Mouse (Mus musculus): ENCODE results near the gene Arhgef3. TPM values are rescaled to one million over a fixed set of nuclear protein-coding genes. Genes with fewer than 3 reads are reported as not detected.

The Arhgef3 gene
- total and polyA plus RNA-seq, 3 experiments, result 11.1 to 27.8 (median 23.0) TPM

DNA sequence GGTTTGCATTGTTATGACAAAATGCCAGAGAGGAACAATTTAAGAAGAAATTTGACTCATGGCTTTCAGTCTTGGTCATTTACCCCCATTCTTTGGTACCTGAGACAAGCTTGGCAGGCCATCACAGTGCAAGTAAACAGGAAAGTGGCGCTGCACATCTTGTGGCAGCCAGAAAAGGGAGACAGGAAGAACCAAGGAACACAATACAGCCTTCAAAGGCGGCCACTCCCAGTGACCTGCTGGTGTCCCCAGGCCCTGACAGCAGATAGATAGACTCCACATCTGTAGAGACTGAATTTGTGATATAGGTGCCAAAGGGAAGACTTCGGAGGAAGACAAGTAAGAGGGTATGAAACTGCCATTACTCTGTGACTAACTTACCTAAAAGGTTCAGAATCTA lies 293.5 kb downstream of the Arhgef3 start:
- TF ChIP-seq POLR2A (IDR thresholded peaks at IDR 0.05; ENCODE audit: insufficient read depth, low read depth, low read length) (no peak), EP300 (IDR thresholded peaks at IDR 0.05; ENCODE audit: insufficient read depth, low read depth, low read length) (0 out of 2 replicates have a peak, but pooled peaks have one; percentile 44)
- H3K4me1 ChIP-seq (ENCODE audit: control insufficient read depth, insufficient read depth, low read length), result peaks cover 6% of the 10 kb centered on the region; the same call in 1 of the 2 replicates
- peak overlapping the region; percentile 21 for H3K27ac ChIP-seq
- WGBS, result 62% methylated on average over 3 of the region's 3 CpGs
- no peaks in the 10 kb centered on the region for H3K27me3 ChIP-seq (ENCODE audit: control insufficient read depth, insufficient read depth, low read length)
- no peak overlapping the region for H3K4me3 ChIP-seq
- H3K9ac ChIP-seq (ENCODE audit: low read depth, low read length), result no peak overlapping the region
- intact Hi-C loops (cut with DNase I), result no loop called here
- H3K36me3 ChIP-seq (ENCODE audit: control insufficient read depth, insufficient read depth, low read length), result peaks cover 6% of the 10 kb centered on the region; the same call in 1 of the 2 replicates
- DNase-seq, result peak in 1 of 2 experiments; percentile 23
- no peaks in the 10 kb centered on the region for H3K79me2 ChIP-seq (replicated peaks; ENCODE audit: control insufficient read depth, insufficient read depth, low read length)

DNA sequence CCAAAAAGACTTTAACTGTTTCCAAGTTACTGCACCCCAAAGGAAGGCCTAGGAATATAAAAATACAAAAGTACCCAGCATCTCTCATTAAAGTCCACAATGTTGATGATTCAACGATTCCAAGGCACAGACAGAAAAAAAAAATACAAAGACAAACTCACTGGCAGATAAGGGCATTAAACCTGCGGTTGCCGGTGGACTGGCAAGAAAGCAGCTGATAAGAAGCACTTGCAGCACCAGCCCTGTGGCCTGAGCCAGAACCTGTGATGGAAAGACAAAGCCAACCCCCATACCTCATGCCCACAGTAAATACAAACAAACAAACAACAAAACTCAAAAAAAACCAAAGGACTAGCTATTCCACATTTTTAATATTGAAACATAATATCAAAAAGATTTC lies 295.0 kb downstream of the Arhgef3 start:
- Histone ChIP-seq H3K9ac (ENCODE audit: low read depth, low read length) (no peak overlapping the region), H3K4me1 (ENCODE audit: control insufficient read depth, insufficient read depth, low read length) (peaks cover 3% of the 10 kb centered on the region; the same call in 1 of the 2 replicates), H3K27ac (no peak overlapping the region), H3K27me3 (ENCODE audit: control insufficient read depth, insufficient read depth, low read length) (no peaks in the 10 kb centered on the region), H3K36me3 (ENCODE audit: control insufficient read depth, insufficient read depth, low read length) (no peaks in the 10 kb centered on the region), H3K79me2 (replicated peaks; ENCODE audit: control insufficient read depth, insufficient read depth, low read length) (no peaks in the 10 kb centered on the region), H3K4me3 (no peak overlapping the region)
- 40% methylated on average over 3 of the region's 3 CpGs for WGBS
- no peak for DNase-seq
- TF ChIP-seq EP300 (IDR thresholded peaks at IDR 0.05; ENCODE audit: insufficient read depth, low read depth, low read length), result no peak
- no peak for TF ChIP-seq CTCF (IDR thresholded peaks at IDR 0.05)
- no peak for TF ChIP-seq POLR2A (IDR thresholded peaks at IDR 0.05; ENCODE audit: insufficient read depth, low read depth, low read length)
- intact Hi-C loops (cut with DNase I), result loop anchor here (5.0 kb wide), 3 partner anchors 117 to 292 kb away; no protein-coding TSS in a partner anchor

DNA sequence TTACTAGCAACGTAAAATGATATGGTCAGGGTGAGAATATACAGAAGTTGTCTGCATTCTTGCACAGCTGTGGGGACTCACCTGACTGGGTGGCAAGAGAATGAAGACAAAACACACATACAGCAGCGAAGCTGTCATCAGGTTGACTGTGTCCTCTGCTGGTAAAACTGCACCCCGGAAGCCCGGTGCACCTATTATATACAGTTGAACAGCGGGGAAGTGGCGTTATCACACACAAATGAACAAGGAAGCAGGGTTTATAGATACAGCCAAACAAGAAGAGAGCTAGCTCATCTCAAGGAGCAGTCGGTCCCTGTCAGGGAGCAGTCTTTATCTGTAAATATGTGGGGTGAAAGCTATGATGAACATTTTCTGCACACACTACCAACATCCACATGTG lies 296.8 kb downstream of the Arhgef3 start:
- Histone ChIP-seq H3K27me3 (ENCODE audit: control insufficient read depth, insufficient read depth, low read length) (no peaks in the 10 kb centered on the region), H3K36me3 (ENCODE audit: control insufficient read depth, insufficient read depth, low read length) (no peaks in the 10 kb centered on the region), H3K79me2 (replicated peaks; ENCODE audit: control insufficient read depth, insufficient read depth, low read length) (no peaks in the 10 kb centered on the region), H3K4me1 (ENCODE audit: control insufficient read depth, insufficient read depth, low read length) (peaks cover 2% of the 10 kb centered on the region; the same call in 1 of the 2 replicates), H3K4me3 (no peak overlapping the region), H3K27ac (no peak overlapping the region), H3K9ac (ENCODE audit: low read depth, low read length) (no peak overlapping the region)
- 86% methylated on average over 7 of the region's 7 CpGs for WGBS
- intact Hi-C loops (cut with DNase I), result loop anchor here (5.0 kb wide), 3 partner anchors 119 to 294 kb away; no protein-coding TSS in a partner anchor
- DNase-seq, result no peak
- TF ChIP-seq EP300 (IDR thresholded peaks at IDR 0.05; ENCODE audit: insufficient read depth, low read depth, low read length) (no peak), POLR2A (IDR thresholded peaks at IDR 0.05; ENCODE audit: insufficient read depth, low read depth, low read length) (no peak), CTCF (IDR thresholded peaks at IDR 0.05) (no peak)

DNA sequence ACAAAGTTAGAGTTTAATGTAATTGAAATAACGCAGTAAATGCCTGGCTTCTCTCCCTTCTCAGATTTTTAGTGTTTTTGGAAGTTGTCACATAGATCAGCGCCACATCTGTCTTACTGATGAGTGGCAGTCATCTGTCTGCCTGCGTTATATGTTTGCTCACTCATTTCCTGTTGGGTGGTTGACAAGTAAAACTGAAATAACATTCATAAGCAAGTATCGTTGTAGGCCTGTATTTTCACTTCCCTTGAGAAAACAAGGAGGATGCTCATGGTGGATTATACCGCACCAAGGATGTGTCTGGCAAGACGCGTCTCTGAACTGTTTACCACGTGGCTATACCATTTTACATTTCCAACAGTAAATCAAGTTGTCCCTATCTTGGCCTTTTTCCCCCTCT lies 298.0 kb downstream of the Arhgef3 start:
- H3K4me1 ChIP-seq (ENCODE audit: control insufficient read depth, insufficient read depth, low read length), result peaks cover 2% of the 10 kb centered on the region; the same call in 1 of the 2 replicates
- no peak overlapping the region for H3K27ac ChIP-seq
- no peaks in the 10 kb centered on the region for H3K36me3 ChIP-seq (ENCODE audit: control insufficient read depth, insufficient read depth, low read length)
- DNase-seq, result no peak
- no peak overlapping the region for H3K4me3 ChIP-seq
- no peak for TF ChIP-seq POLR2A (IDR thresholded peaks at IDR 0.05; ENCODE audit: insufficient read depth, low read depth, low read length)
- no peak for TF ChIP-seq EP300 (IDR thresholded peaks at IDR 0.05; ENCODE audit: insufficient read depth, low read depth, low read length)
- no peak for TF ChIP-seq CTCF (IDR thresholded peaks at IDR 0.05)
- H3K9ac ChIP-seq (ENCODE audit: low read depth, low read length), result no peak overlapping the region
- H3K27me3 ChIP-seq (ENCODE audit: control insufficient read depth, insufficient read depth, low read length), result no peaks in the 10 kb centered on the region
- H3K79me2 ChIP-seq (replicated peaks; ENCODE audit: control insufficient read depth, insufficient read depth, low read length), result no peaks in the 10 kb centered on the region
- intact Hi-C loops (cut with DNase I), result loop anchor here (2.0 to 5.0 kb wide), 4 partner anchors 76 to 295 kb away; no protein-coding TSS in a partner anchor
- WGBS, result 53% methylated on average over 8 of the region's 8 CpGs

DNA sequence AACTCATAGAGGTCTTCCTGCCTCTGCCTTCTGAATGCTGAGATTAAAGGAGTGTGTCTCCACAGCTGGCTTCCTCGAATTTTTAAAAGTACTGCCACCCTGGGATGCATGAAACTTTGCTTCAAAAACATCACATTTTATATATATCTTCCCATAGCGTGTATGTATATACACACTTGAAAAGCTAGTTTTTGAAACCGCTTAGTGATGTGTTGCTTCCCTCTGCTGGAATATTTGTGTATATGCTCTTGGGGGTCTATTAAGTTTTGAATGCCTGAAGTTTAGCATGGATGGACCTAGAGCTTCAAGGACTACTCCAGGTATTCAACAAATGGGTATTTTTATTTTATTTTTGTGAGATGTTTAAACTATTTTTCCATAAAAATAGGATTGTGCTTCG lies 299.3 kb downstream of the Arhgef3 start:
- no peak for DNase-seq
- Histone ChIP-seq H3K4me3 (no peak overlapping the region), H3K79me2 (replicated peaks; ENCODE audit: control insufficient read depth, insufficient read depth, low read length) (no peaks in the 10 kb centered on the region), H3K27ac (no peak overlapping the region), H3K27me3 (ENCODE audit: control insufficient read depth, insufficient read depth, low read length) (no peaks in the 10 kb centered on the region), H3K4me1 (ENCODE audit: control insufficient read depth, insufficient read depth, low read length) (no peaks in the 10 kb centered on the region), H3K36me3 (ENCODE audit: control insufficient read depth, insufficient read depth, low read length) (no peaks in the 10 kb centered on the region), H3K9ac (ENCODE audit: low read depth, low read length) (no peak overlapping the region)
- 24% methylated on average over 4 of the region's 4 CpGs for WGBS
- no peak; the same call in 1 of the 2 replicates for TF ChIP-seq CTCF (IDR thresholded peaks at IDR 0.05)
- no peak for TF ChIP-seq POLR2A (IDR thresholded peaks at IDR 0.05; ENCODE audit: insufficient read depth, low read depth, low read length)
- no peak for TF ChIP-seq EP300 (IDR thresholded peaks at IDR 0.05; ENCODE audit: insufficient read depth, low read depth, low read length)
- intact Hi-C loops (cut with DNase I), result loop anchor here (1.0 to 5.0 kb wide), 6 partner anchors 77 to 297 kb away; no protein-coding TSS in a partner anchor

DNA sequence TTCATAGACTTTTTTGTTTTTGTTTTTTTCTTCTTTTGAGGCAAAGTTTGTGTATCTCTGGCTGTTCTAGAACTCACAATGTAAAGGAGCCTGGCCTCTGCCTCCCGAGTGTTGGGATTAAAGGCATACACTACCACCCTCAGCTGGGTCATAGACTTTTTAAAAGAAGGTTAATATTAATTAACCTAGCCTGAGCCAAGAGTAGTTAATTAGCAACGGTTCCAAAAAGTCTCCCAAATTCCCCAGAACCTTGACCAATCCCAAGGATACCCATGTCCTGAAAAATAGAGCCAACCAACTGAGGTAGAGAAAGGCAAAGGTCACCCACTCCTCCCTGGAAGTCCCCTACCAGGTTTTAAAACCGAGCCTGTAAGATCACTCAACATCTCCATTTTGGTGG lies 306.1 kb downstream of the Arhgef3 start:
- Histone ChIP-seq H3K4me3 (no peak overlapping the region), H3K79me2 (replicated peaks; ENCODE audit: control insufficient read depth, insufficient read depth, low read length) (no peaks in the 10 kb centered on the region), H3K4me1 (ENCODE audit: control insufficient read depth, insufficient read depth, low read length) (no peaks in the 10 kb centered on the region), H3K27ac (no peak overlapping the region), H3K27me3 (ENCODE audit: control insufficient read depth, insufficient read depth, low read length) (no peaks in the 10 kb centered on the region), H3K9ac (ENCODE audit: low read depth, low read length) (no peak overlapping the region), H3K36me3 (ENCODE audit: control insufficient read depth, insufficient read depth, low read length) (no peaks in the 10 kb centered on the region)
- intact Hi-C loops (cut with DNase I), result loop anchor here (10.0 kb wide), 2 partner anchors 386 to 446 kb away; partner anchors contain the start of genes Appl1 and Il17rd
- TF ChIP-seq POLR2A (IDR thresholded peaks at IDR 0.05; ENCODE audit: insufficient read depth, low read depth, low read length), result no peak
- TF ChIP-seq CTCF (IDR thresholded peaks at IDR 0.05), result no peak
- TF ChIP-seq EP300 (IDR thresholded peaks at IDR 0.05; ENCODE audit: insufficient read depth, low read depth, low read length), result no peak
- WGBS, result 81% methylated on average over 3 of the region's 3 CpGs
- DNase-seq, result no peak

Data from heart, adult 2 months (tissue).